Mouse (Mus musculus): ENCODE results near the gene Tbl1xr1.

The Tbl1xr1 gene

DNA sequence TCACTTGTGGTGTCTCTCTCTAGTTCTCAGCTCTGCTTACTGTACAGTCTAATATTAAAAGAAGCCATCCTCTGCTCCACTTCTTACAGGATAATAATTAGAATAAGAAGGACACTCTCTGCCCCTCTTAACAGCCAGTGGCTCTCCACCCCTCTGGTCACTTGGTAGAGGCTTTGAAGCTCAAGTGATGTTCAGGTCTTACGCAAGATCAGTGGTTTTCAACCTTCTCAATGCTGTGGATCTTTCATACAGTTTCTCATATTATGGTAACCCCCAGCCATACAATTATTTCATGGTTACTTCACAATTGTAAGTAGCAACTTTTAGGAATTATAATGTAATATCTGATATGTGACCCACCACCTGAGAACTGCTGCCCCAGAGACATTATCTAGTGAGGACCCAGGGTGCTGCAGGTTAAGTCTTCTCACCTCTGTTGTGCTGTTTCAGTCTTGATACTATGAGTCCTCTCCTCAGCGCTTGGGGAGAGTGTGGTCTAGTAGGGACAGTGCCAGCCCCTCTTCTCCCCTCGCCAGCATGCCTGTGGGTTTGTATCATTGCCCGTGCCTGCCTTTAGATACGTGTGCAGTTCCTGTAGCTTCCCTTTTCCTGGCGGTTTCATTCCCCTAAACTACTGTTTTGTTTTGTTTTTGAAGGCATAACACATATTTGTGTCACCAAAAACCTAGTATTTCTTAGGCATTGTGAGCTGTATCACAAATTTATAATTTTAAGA lies 65.7 kb downstream of the Tbl1xr1 start:
- DNase-seq (ENCODE audit: low spot score in 2 of 2), result no peak

DNA sequence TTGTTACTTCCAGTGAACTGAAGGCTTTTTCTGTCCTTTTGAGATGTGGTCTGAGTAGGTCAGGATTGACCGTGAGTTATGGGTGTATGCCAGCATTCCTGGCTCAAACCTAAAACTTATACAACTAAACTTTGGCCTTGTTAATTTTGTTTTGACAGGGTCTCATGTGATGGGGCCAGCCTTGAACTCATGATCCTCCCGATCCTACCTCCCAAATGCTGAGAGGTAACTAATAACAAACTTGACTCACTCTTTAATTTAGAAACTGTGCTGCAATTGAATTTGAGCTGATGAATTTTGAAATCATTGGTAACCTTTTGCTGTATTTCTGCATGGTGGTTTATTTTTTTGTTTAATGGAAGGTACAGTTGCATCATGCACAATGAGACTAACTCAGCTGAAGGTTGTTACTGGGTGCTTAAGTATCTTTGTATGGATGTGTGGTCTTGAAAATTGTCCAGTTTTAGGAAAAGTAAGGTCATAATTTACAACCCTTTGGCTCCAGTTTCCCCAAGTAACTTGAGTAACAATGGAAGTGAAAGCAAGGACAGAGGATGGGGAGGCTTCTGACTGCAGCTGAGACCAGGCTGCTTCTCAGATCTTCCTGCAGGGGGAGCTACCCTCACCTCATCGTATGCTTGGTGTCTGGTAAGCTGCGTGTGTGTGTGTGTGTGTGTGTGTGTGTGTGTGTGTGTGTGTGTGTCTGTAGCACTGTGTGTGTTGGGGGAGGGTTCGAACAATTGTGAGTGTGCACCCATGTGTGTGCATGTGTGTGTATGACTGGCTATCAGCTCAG lies 66.6 kb downstream of the Tbl1xr1 start:
- no peak for DNase-seq (ENCODE audit: low spot score in 2 of 2)

DNA sequence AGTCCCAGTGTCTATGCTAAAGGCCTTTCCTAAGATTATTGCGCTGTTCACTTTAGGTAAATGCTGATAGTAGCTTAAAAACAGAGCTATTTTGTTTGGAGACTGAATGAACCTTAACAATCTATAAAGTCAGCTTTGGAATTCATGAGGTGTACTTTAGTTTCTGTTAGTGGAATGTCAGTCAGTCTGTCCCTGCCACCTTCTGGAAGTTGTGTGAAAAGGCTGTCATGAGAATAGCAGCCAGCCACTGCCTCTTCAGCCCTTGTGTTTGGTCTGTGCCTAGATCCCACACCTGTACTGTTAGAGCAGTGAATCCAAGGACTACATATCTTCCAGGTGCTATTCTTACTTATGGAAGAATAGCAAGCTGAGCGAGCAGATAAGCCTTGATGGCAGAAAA lies 67.8 kb downstream of the Tbl1xr1 start:
- DNase-seq (ENCODE audit: low spot score in 2 of 2), result no peak

DNA sequence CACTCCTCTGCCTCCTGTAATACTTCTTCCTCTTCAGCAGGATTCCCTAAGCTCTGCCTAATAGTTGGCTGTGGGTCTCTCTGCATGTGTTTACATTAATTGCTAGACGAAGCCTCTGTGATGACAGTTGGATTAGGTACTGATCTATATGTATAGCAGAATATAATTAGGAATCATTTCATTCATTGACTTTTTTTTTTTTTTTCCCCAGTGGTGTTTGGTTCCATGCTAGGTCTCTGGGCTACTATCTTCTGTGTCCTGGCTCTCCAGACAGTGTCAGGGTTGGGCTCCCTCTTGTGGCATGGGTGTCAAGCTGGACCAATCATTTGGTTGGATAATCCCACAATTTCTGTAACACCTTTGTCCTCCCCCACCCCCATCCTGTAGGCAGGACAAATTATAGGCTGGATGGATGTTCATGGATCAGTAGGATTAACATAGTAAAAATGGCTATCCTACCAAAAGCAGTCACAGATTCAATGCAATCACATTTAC lies 71.0 kb downstream of the Tbl1xr1 start:
- no peak for DNase-seq (ENCODE audit: low spot score in 2 of 2)

DNA sequence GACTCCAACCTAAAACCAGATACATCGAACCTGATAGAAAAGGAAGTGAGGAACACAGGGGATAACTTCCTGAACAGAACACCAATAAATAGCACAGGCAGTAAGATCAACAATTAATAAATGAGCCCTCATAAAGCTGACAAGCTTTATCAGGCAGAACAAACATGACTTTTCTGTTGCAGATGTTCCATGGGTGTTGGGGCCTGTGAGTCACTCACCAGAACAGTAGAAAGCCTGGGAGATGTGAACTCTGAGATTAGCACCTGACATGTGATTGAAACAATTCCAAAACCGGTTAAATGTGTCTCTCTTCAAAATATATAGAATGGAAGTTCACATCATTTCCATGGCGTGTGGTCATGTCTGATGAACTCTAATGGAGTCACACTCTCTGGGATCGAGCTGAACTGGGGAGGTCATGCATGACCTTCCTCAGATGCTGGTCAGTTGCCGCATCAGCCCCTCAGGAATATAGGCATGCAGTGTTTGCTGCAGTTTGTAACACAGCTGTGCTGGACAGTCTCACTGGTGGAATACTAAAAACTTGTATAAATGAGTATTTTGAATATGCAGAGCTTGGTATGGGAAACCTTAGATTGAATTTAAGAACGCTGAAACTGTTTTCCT lies 72.0 kb downstream of the Tbl1xr1 start:
- no peak for DNase-seq (ENCODE audit: low spot score in 2 of 2)

DNA sequence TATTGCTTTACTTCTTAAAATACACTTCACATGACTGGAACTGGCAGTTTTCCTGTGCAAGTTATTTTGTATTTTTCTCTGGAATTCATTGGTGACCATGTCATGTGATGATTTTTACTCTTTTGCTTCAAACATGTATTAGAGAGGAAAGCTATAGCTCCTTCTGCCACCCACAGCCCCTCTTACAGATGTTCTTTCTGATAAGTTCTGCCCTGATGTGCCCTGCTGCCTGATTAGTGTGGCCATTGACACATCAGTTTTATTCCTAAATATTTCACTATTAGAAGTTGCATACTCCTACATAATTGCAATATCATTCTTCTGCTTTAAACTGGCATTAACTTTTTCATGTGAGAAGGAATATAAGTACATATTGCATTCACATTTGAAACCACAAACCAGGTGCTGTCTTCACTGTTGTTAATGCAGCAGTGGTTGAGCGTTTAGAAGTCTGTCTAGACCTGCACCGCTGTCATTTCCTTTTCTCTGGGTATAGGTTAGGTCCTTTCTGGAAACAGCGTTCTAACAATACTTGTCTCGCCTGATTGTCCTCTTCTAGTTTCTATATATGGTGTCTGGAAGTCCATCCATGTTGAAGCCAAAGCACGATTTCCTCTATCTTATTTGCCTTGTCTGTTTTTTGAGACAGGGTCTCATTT lies 74.5 kb downstream of the Tbl1xr1 start:
- DNase-seq (ENCODE audit: low spot score in 2 of 2), result no peak

DNA sequence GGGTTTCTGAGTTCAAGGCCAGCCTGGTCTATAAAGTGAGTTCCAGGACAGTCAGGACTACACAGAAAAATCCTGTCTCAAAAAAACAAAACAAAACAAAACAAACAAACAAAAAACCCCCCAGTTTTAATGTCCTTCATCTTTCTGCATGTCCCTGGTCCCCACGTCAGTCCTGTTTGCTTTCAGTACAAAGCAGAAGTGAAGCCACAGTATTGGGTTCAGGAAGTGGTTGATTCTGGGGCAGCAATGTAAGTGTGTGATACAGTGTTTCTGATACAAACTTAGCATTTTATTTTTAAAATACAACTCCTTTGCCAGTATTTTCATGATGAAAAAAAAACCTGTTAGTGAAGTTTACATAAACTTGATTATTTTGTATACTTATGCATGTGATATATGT lies 76.3 kb downstream of the Tbl1xr1 start:
- no peak for DNase-seq (ENCODE audit: low spot score in 2 of 2)

DNA sequence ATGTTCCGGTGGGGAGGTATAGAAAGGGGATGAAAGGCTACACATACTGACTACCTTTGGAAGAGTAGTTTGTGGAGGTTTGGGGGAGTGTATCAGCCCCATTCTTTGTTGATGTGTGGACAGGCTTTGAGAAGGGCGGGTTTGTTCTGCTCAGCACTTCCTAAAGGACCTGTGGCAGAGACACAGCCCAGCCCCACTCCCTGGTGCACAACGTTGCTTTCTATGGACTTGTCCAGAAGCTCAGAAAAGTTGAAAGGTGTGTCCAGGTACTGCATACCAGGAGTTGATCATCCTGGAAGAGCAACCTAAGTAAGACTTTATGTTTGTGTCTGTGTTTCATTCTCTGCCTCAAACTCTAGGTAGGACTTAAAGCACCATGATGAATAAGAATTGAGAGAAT lies 78.1 kb downstream of the Tbl1xr1 start:
- DNase-seq (ENCODE audit: low spot score in 2 of 2), result no peak

DNA sequence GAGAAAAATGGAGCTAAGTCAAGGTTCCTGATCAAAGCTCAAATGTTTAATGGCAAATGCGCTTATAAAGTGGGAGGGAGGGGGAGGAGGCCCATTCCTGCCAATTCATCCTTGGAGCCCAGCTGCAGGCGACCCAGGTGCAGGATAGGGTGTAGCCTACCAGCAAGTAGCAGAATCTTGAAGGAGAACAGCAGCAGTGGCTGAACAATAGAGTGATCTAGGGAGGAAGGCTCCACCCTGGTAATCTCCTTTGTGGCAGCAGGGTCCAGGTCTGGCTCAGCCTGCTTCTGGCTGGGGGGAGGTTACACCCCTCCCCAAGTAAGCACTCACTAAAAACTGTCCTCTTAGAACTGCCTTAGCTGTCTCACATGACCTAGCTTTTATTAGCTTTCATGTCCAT lies 79.9 kb downstream of the Tbl1xr1 start:
- DNase-seq (ENCODE audit: low spot score in 2 of 2), result no peak

DNA sequence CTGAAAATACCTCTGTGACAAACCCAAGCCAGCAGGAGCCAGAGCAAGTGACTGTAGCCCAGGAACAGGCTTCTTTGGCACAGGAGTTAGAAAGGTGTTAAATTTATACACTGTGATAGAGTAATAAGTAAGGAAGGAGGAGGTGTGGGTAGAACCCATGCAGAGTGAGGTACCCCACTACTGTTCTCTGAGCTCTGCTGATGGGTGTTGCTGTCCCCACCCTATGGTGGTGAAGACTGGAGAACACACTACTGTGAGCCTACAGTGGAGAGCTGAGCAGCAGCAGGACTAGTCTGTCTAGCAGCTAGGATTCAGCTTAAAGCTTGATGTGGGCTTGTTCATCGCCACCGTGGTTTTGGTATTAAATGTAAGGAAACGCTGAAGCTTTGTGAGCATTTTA lies 86.5 kb downstream of the Tbl1xr1 start:
- no peak for DNase-seq (ENCODE audit: low spot score in 2 of 2)

DNA sequence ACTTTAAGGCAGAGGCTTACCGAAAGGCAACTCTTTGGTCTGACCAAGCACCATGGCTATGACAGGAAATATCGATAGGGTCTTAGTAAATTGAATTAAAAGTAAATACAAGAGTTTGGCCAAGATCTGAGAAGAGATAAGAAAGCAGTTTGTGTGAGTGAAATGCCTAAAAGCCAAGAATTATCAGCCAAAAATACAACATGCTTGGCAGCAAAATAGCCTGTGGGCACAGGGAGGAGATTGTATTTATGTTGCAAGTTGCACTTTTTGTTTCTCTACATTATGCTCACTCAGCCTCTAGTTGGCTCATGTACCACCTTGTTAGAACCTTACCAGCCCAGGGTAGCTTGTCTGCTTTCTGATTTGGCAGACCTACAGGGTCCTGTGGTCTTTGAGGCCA lies 91.4 kb downstream of the Tbl1xr1 start:
- DNase-seq (ENCODE audit: low spot score in 2 of 2), result no peak

DNA sequence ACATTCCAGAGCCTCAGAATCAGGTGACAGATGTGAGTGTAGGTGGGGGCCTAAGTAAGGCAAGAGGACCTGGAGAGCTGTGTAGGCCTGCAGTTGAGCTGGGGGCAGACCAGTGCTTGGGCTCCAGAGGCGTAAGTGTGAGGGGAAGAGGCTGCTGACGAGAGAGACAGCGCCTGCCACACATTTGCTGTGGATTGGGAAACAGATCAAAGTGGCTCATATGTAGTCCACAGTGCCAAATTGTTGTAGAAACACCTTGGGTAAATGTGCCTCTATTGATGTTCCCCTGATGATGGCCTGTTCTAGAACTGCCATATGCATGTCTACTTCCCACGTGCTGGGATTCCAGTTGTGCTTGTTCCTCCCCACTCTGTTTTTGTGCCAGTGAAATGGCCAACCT lies 92.0 kb downstream of the Tbl1xr1 start:
- DNase-seq (ENCODE audit: low spot score in 2 of 2), result no peak

DNA sequence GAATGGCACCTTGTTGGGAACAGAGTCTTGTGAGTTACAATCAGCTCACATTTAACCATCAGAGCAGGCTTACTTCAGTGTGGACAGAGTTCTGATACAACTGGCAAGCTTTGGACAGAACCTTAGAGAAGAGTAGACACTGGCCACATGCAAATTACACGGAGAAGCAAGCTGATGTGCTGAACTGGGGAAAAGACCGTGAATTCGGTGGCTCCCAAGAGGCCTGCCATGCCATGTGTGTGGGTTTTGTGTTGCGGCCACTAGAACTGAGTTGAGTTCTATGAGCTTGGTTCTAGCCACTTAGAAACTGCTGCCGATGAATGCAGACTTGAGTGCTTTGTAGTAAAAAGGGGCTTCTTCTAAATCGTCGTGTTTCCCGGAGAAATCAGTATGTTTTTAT lies 95.1 kb downstream of the Tbl1xr1 start:
- no peak for DNase-seq (ENCODE audit: low spot score in 2 of 2)

DNA sequence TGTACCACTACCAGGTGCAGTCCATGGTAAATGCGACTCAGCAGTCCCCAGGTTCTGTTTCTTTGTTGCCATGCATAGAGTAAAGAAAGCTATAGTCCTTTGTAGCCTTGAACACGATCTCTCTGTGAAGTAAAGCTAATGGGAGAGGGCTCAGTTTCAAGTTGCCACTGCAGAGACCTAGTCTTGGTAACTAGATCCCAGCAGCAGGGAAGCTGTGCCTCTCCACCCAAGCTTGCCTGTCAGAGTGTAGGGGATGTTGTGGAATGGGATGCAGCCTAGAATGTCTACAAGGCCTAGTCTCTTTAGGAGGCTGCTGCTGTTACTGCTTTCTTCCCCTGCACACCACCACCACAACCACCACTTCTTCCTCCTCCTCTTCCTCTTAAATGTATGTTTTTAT lies 96.0 kb downstream of the Tbl1xr1 start:
- no peak for DNase-seq (ENCODE audit: low spot score in 2 of 2)

DNA sequence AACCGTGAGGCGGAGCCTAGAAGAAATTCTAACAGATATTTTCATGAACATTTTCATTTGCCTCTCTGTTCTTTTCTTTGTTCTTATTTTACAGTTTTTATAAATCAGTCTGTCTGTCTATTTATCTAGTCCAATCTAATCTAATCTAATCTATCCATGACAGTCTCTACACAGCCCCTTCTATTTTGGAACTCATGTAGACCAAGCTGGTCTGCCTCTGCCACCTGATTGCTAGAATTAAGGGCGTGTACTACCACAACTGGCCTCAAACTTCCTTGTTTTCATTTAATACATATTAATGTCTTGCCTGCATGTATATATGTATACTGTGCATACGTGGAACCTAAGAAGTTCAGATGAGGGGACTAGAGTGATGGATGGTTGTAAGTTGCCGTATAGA lies 96.7 kb downstream of the Tbl1xr1 start:
- no peak for DNase-seq (ENCODE audit: low spot score in 2 of 2)

DNA sequence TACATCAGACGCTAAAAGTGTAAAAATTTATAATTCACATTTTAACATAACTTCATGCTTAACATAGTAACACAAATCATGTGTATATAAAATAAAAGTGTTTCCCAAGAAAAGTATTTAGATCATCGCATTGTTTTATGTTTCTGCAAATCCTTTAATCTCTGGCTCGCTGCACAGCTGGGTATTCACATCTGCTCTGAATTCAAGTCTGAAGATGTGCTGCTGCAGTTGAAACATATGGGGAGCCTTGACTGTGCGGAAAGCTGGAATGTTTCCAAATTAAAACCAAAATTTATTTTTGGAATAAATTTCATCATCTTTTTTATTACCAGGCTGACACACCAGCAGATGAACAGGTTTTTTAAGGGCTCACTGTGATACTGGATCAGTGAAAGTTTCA lies 97.8 kb downstream of the Tbl1xr1 start:
- no peak for DNase-seq (ENCODE audit: low spot score in 2 of 2)

DNA sequence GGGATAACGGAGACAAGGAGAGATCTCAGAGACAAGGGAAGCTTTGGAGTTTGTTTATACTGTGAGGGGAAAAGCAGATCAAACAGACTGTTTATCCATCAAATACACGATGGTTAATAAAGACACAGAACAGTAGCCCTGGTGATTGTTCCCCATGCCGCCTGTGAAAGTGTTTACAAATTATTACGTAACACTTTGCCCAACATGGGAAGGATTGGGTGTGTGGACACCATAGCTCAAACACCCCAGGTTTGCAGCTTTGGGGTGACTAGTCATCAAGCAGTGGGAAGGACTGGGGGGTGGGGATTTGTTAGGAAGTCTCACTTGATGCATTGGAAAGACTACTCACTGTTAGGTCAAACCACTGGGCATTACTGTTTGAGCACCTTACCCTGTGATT lies 103.6 kb downstream of the Tbl1xr1 start:
- DNase-seq (ENCODE audit: low spot score in 2 of 2), result no peak

DNA sequence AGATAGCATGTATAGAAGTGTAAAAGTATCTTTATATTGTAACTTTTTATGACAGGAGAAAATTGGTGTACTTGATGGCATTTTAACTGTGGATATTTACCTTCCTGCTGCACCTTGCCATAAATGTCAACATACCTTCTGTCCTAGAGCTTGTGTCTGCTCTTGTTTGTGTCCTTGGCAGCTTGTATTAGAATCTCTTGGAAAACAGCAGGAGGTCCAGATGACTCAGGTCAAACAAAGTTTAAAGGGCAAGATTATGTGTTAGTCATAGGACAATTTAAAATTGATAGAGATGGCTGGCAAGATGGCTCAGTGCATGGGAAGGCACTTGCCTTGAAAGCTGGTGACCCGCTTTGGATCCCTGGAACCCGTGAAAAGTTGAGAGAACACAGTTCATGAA lies 104.6 kb downstream of the Tbl1xr1 start:
- DNase-seq (ENCODE audit: low spot score in 2 of 2), result no peak

DNA sequence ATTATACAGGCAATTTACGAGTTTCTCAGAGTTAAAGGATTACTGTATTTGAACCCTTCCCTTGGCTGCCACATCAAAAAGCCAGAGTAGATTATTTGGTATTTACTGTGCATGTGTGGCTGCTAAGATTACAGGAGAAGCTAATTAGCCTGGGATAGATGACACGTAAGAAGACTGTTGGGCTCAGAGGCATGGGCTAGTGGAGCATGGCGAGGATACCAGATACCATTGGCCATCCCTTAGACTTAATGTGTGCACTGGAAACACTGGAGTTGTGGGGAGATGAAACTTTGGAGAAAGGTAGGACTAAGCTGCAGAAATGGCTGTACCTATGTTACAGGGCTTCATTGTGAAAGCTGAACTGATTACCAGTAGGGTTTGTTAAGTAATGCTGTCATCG lies 108.8 kb downstream of the Tbl1xr1 start:
- no peak for DNase-seq (ENCODE audit: low spot score in 2 of 2)

DNA sequence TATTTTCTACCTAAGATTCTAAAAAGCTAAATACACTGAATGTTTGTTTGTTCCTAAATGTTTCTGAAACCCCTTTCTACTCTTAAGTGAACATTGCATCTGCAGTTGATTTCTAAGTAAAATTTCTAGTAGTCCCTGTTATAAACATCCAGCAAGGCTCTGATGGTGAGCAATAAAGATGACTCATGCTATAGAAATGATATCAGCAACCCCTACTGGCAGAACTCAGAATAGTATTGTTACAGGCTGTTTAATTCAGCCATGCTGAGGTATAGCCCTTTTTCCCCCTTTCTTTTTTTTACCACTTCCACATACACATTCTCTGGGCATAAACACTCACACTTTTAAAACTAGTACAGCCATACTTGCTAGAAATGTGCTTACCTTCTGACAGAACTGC lies 114.0 kb downstream of the Tbl1xr1 start:
- no peak for DNase-seq (ENCODE audit: low spot score in 2 of 2)

DNA sequence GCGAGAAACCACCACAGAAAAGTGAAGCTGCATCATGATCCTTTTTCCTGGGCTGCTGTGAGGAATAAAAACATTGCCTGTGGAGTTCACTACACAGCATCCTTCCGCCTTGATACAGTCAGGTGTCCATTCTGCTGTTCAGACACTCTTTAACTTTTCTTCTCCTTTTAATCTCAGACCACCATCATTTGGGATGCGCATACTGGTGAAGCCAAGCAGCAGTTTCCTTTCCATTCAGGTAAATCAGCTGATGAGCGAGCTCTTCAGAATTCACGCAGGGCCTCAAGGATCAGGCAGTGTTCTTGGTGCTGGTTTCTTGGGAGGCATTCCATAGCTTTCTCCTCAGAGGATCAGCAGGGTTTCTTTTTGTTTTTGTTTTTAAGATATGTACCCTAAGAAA lies 116.5 kb downstream of the Tbl1xr1 start:
- no peak for DNase-seq (ENCODE audit: low spot score in 2 of 2)

DNA sequence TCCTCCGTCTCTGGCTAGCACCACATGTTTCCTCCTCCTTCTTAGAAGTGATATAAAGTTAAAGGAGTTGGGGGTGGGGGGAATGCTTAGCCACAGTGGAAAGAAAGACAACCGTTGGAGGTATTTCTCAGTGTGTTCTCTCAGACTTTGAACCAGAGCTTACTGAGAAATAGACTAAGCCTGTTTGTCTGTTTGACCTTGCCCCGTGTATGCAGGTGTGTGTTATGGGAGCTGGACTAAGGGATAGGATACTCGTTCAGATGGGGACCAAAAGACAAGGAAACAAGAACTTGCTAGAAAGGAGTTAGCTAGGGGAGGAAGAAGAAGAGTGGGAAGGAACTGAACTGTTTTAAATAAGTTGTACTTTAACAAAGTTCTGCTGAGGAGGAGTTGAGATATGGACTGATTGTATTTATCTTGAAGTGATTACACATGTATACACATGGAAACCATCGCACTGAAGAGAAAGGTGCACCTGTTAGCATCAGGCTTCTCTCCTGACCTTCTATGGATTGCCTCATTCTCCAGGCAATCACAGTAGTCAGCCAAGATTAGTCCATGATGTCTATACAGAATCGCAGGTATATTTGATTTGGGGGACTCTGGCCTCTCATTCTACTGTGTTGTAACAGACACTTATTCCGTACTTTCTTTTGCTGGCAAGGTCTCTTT lies 117.9 kb downstream of the Tbl1xr1 start:
- DNase-seq (ENCODE audit: low spot score in 2 of 2), result no peak

Data from frontal cortex, postnatal 25 days (tissue).